Mouse (Mus musculus) limb, embryonic 13.5 days (tissue): Measurements from ENCODE around the gene Rgs19. TPM values are rescaled to one million over a fixed set of nuclear protein-coding genes. Genes with fewer than 3 reads are reported as not detected.

Experiments
- ATAC-seq: fragments of 200-750 bp; cut with Nextera tagmentation; 2 replicates; pipeline ENCODE4 v1.8.0; 2017; ENCODE audit warnings: low read depth, moderate number of reproducible peaks, moderate TSS enrichment; ENCODE audit not compliant: low FRiP score
- H3K27ac ChIP-seq: fragments of 300-500 bp; sonication (generic); 2 replicates; pipeline ENCODE4 v1.5.1; 2015; ENCODE audit warnings: inconsistent platforms, mild to moderate bottlenecking, moderate library complexity
- H3K27me3 ChIP-seq: fragments of 300-500 bp; sonication (generic); 2 replicates; pipeline ENCODE4 v1.6.1; 2015; ENCODE audit warnings: mild to moderate bottlenecking, inconsistent platforms
- H3K36me3 ChIP-seq: fragments of 300-500 bp; sonication (generic); 2 replicates; pipeline ENCODE4 v1.6.1; 2015; ENCODE audit warnings: inconsistent platforms, mild to moderate bottlenecking, moderate library complexity
- H3K4me1 ChIP-seq: fragments of 300-500 bp; sonication (generic); 2 replicates; pipeline ENCODE4 v1.6.1; 2015; ENCODE audit warnings: inconsistent platforms
- H3K4me2 ChIP-seq: fragments of 300-500 bp; sonication (generic); replicated peaks from 2 replicates; pipeline ENCODE4 v1.6.1; 2015; ENCODE audit warnings: inconsistent platforms, mild to moderate bottlenecking, moderate library complexity
- H3K4me3 ChIP-seq: fragments of 300-500 bp; sonication (generic); 2 replicates; pipeline ENCODE4 v1.5.1; 2015; ENCODE audit warnings: moderate library complexity, mild to moderate bottlenecking, inconsistent platforms
- H3K9ac ChIP-seq: fragments of 300-500 bp; sonication (generic); 2 replicates; pipeline ENCODE4 v1.6.1; 2015; ENCODE audit warnings: mild to moderate bottlenecking, inconsistent platforms
- H3K9me3 ChIP-seq: fragments of 300-500 bp; sonication (generic); 2 replicates; pipeline ENCODE4 v1.6.1; 2016; ENCODE audit warnings: inconsistent platforms
- WGBS: fragments of 180-500 bp; shearing (Covaris S2); methylation state at CpG from one replicate; pipeline ENCODE4 v1.1.7; 2015; 5-methylcytosine and 5-hydroxymethylcytosine counted together
- polyA plus RNA-seq: library from polyadenylated mRNA; unstranded; fragments of >200 nt; fragmentation: Nextera tagmentation; extraction: Ambion mirVana; gene quantifications from 2 replicates; pipeline ENCODE4 v1.2.1, GENCODE M21; 2015

Rgs19 gene
- polyA plus RNA-seq, 1 experiment from 2014 or later: 79.0 TPM

DNA sequence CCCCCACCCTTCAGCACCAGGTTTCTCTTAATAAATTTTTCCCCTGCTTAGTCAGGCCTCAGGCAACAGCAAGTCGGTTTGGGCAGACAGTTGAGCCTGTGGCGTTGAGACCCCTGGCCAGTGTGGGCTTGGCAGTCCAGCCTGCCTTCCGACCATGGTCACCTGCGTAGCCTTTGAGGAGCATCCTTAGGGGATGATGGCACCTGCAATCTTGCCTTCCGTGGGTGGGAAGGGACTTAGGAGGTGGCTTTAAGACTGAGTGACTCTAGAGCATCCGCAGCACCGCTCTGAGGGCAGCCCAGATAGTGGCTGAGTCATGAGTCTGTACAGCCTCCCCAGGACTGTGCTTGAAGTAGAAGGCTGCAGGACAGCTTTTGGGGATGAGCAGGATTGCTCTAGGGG is 13.1 kb downstream of the Rgs19 start:
- 13% methylated on average over 7 of the region's 7 CpGs for WGBS
- ATAC-seq: no peak
- H3K27ac ChIP-seq: no peak overlapping the region

DNA sequence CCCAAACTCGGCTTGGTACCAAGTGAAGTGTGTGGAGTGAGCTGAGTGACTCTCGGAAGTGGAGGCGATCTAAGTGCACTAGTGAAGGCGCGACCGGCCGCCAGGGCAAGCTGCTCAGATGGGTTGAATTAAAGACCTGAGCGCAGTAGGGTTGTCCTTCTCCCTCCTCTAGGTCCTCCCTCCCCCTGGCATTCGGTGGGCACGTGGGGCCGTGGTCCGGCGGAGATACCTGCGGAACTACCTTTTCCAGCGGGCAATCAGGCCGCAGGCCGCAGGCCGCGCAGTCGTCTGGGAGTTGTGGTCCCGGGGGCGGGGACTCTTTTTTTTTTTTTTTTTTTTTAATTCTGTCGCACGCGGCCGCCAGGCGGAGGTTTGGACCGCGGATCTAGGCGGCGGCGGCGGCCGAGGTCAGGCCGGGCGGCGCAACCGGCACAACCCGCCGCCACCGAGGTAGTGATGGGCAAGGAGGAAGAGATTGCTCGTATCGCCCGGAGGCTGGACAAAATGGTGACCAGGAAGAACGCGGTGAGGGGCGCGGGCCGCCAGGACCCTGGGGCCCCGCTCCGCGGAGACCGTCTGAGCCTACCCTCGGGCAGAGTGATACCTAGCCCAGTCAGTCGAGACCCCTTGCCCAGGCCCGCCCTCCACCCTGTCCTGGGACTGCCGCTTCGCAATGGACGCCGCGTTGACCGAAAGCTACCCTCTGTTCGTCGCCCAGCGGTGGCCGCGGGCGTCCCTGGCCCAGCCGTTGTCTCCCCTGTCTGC is 13.6 kb downstream of the Rgs19 start, which contains the start of gene Tcea2:
Gene Tcea2, plus strand, starts transcription at position 360 of the 765 bp plus-strand sequence.
- Histone ChIP-seq H3K4me2 (peak within 1 kb of the TSS; percentile 90), H3K36me3 (peaks cover 7% of the 10 kb centered on the region; the same call in 1 of the 2 replicates), H3K9me3 (no peaks in the 10 kb centered on the region), H3K27me3 (no peaks in the 10 kb centered on the region), H3K27ac (no peak within 1 kb of the TSS; the same call in 1 of the 2 replicates), H3K4me3 (peak within 1 kb of the TSS; percentile 70), H3K4me1 (peaks cover 22% of the 10 kb centered on the region), H3K9ac (peak within 1 kb of the TSS; percentile 88)
- WGBS: under 1% methylated on average over 64 of the region's 69 CpGs
- peak; percentile 55 for ATAC-seq

More for the DNA sequence above, 13.1 kb downstream of the Rgs19 start:
- H3K4me3 ChIP-seq: peak overlapping the region; percentile 70
- no peaks in the 10 kb centered on the region for H3K27me3 ChIP-seq
- H3K4me1 ChIP-seq: peaks cover 17% of the 10 kb centered on the region
- H3K9ac ChIP-seq: peak overlapping the region; percentile 88
- peak overlapping the region; percentile 90 for H3K4me2 ChIP-seq
- H3K36me3 ChIP-seq: peaks cover 13% of the 10 kb centered on the region; the same call in 1 of the 2 replicates
- H3K9me3 ChIP-seq: no peaks in the 10 kb centered on the region

DNA sequence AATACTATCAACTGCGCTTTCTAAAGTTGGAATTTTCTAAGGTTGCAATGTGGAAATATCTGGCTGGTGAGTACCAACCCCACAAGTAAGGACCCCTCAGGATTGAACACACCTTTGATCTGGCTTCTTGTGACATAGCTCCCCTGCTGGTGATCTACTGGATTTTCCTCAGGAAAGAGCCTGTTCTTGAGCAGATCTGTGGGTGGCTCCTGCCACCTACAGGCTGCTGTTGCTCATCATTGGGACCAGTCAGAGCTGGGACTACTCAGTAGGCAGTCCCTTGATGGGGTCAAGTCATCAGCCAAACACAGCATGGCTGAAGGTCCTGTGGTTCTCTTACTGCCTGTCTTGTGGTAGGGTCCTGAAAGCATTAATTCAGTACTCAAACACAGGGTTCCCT is 15.0 kb downstream of the Rgs19 start:
- 47% methylated on average over 1 of the region's 1 CpGs for WGBS
- H3K4me2 ChIP-seq: no peak overlapping the region
- no peak overlapping the region for H3K9ac ChIP-seq
- H3K27me3 ChIP-seq: peaks cover 5% of the 10 kb centered on the region; the same call in 1 of the 2 replicates
- H3K36me3 ChIP-seq: no peaks in the 10 kb centered on the region
- peak; percentile 77 for ATAC-seq
- no peak overlapping the region for H3K4me3 ChIP-seq
- H3K27ac ChIP-seq: no peak overlapping the region
- no peaks in the 10 kb centered on the region for H3K9me3 ChIP-seq
- peaks cover 29% of the 10 kb centered on the region for H3K4me1 ChIP-seq

DNA sequence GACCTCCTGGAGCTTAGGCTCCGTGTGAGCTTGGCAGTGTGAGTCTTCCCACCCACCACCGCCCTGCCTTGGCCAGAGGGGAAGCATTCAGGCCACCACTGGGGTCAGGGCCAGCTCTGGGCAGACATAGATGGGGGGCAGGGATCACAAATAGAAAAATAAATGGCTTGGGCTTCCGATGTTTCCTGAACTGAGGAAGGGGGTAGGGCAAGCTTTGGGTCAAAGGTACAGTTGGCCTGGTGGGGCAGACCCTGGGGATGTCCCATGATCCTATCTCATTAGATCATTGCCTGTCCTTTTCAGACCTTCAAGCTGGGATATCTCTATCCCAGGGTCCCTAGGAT is 16.1 kb downstream of the Rgs19 start:
- peaks cover 16% of the 10 kb centered on the region for H3K27me3 ChIP-seq
- no peaks in the 10 kb centered on the region for H3K36me3 ChIP-seq
- no peak overlapping the region for H3K4me2 ChIP-seq
- WGBS: 62% methylated on average over 3 of the region's 3 CpGs
- no peak overlapping the region for H3K9ac ChIP-seq
- ATAC-seq: no peak
- H3K27ac ChIP-seq: no peak overlapping the region
- no peaks in the 10 kb centered on the region for H3K9me3 ChIP-seq
- H3K4me1 ChIP-seq: peaks cover 34% of the 10 kb centered on the region
- no peak overlapping the region for H3K4me3 ChIP-seq

DNA sequence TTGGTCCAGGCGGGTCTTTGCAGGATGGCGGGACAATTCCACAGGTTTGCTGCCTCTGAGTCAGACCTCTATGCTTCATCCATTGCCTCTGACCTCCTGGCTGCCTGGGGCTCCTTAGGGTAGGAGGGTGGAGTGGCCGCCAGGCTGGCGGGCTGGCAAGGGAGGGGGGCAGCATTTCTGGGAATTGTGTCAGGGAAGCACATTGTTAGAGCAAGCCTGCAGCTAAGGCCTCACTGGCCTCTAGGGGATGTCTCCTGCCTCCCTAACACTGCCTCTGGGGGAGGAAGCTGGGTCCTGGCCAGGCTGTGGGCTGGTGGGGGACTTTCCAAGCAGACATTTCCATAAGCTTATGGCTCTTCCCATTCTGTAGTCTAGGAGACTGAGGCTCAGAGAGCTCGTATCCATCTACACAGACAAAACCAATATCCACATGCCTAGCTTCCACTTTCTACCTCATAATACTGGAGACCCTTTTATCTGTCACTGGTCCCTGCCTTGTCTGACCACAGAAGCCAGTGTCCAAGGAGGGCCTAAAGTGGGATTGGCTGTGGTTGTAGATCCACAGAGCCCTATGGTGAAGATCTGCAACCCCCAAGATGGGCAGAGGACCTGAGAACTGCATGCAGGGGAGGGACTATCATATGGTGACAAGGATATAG is 16.6 kb downstream of the Rgs19 start:
- H3K4me3 ChIP-seq: no peak overlapping the region
- H3K27ac ChIP-seq: no peak overlapping the region
- H3K9me3 ChIP-seq: no peaks in the 10 kb centered on the region
- no peak for ATAC-seq
- H3K36me3 ChIP-seq: no peaks in the 10 kb centered on the region
- H3K9ac ChIP-seq: no peak overlapping the region
- H3K4me2 ChIP-seq: no peak overlapping the region
- H3K4me1 ChIP-seq: peaks cover 34% of the 10 kb centered on the region
- WGBS: 65% methylated on average over 5 of the region's 5 CpGs
- H3K27me3 ChIP-seq: peaks cover 21% of the 10 kb centered on the region

DNA sequence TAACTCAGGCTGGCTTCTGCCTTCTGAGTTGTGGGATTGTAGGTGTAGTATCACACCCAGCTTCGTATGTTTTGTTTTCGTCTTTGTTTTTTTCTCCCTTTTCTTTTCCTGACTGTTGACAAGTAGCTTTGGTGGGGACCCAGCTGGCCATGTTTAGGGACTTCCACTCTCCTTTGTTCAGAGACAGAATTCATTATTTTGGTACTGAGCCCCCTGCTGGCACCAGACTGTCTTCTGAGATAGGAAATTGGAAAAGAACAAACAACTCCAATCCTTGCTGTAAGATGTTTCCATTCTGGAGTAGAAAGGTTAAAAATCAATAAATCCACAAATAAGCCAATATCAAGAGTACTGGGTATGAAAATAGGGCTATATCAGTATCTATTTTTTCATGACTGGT is 17.4 kb downstream of the Rgs19 start:
- H3K4me2 ChIP-seq: no peak overlapping the region
- 60% methylated on average over 2 of the region's 2 CpGs for WGBS
- no peak overlapping the region for H3K9ac ChIP-seq
- H3K4me1 ChIP-seq: peaks cover 37% of the 10 kb centered on the region
- H3K36me3 ChIP-seq: no peaks in the 10 kb centered on the region
- H3K9me3 ChIP-seq: no peaks in the 10 kb centered on the region
- H3K27me3 ChIP-seq: peaks cover 29% of the 10 kb centered on the region
- no peak for ATAC-seq
- peak overlapping the region; percentile 44; the same call in 1 of the 2 replicates for H3K27ac ChIP-seq
- H3K4me3 ChIP-seq: no peak overlapping the region

DNA sequence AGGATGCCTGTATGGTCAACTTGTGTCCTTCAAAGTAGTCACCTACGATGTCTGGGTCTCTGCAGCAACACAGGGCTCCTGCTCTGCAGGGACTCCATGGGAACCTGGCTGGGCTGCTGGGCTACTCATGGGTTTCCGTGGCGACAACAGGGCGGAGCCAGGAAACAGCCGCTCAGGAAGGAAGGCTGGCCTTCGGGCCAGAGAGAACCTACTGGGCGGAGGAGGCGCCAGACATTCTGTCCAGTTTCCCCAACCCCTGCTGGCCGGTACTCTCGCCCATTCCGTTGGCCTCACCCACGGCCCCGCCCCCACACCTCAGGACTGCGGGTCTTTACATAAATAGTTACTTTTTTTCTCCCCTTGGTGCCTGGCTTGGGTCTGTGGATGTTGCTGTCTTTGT is 18.3 kb downstream of the Rgs19 start:
- peaks cover 37% of the 10 kb centered on the region for H3K4me1 ChIP-seq

DNA sequence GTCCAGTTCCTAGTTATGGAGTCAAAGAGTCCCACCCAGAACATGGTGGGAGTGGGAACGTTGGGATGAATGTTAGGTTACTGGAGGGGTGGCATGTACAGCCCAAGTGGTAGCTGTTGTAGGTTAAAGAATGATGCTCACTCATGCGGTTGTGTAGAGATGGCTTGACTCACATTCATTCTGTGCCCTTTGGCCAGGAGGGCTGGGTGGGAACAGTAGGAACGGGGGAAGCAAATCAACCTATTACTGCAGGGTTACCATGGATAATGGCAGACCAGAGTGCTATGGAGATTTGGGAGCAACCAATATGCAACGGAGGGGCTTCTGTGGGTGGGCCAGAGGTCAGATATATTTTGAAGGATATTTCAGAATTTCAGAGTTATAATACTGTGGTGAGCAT is 18.8 kb downstream of the Rgs19 start:
- H3K27ac ChIP-seq: no peak overlapping the region
- H3K27me3 ChIP-seq: peaks cover 44% of the 10 kb centered on the region
- peaks cover 42% of the 10 kb centered on the region for H3K4me1 ChIP-seq
- no peaks in the 10 kb centered on the region for H3K9me3 ChIP-seq
- no peak for ATAC-seq
- 78% methylated on average over 4 of the region's 4 CpGs for WGBS
- H3K9ac ChIP-seq: no peak overlapping the region
- no peak overlapping the region for H3K4me3 ChIP-seq
- H3K4me2 ChIP-seq: no peak overlapping the region
- no peaks in the 10 kb centered on the region for H3K36me3 ChIP-seq

More for the DNA sequence above, 18.3 kb downstream of the Rgs19 start:
- H3K9ac ChIP-seq: peak overlapping the region; percentile 59
- H3K36me3 ChIP-seq: no peaks in the 10 kb centered on the region
- H3K27me3 ChIP-seq: peaks cover 38% of the 10 kb centered on the region
- 4% methylated on average over 14 of the region's 14 CpGs for WGBS
- no peaks in the 10 kb centered on the region for H3K9me3 ChIP-seq
- ATAC-seq: no peak
- H3K4me3 ChIP-seq: peak overlapping the region; percentile 22
- H3K27ac ChIP-seq: no peak overlapping the region
- peak overlapping the region; percentile 54 for H3K4me2 ChIP-seq

DNA sequence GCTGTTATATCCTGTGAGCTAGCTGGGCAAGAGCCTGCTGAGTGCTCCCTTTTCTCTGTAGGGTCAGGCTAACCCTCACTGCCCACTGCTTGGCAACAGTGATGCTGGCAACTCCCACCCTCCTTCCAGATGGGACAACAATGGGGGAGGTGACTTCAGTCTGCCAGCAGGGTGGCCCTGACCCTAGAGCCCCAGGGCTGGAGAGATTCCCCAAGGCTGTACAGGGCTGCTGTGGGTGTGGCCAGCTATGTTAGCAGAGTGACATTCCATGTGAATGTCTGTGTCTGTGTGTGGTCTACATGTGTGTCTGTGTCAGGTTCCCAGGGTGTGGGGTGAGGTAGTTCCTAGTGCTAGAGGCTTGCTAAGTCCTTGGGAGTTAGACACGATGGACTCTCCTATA is 20.3 kb downstream of the Rgs19 start:
- Histone ChIP-seq H3K27me3 (peaks cover 58% of the 10 kb centered on the region), H3K27ac (no peak overlapping the region), H3K36me3 (no peaks in the 10 kb centered on the region), H3K9me3 (no peaks in the 10 kb centered on the region), H3K9ac (no peak overlapping the region), H3K4me2 (no peak overlapping the region), H3K4me1 (peaks cover 36% of the 10 kb centered on the region), H3K4me3 (no peak overlapping the region)
- 33% methylated on average over 1 of the region's 1 CpGs for WGBS
- ATAC-seq: no peak

DNA sequence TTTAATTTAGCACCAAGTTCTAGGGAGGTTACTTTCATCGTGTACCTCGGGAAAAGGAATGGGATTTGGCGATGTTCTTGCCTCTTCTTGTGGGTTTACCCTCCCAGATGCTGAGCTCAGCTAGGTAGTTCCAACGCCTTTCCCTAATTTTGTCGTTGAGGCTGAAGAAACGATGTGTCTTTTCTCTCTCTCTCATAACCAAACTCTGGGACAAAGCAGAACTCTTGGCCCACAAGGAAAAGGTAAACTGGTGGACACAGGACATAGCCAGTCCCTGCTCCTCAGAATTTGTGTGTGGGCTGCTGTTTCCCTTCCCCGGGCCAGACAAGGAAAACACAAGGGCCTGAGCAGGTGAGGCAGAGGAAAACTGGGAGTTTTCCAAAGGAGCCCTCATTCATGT is 21.8 kb downstream of the Rgs19 start:
- Histone ChIP-seq H3K27ac (no peak overlapping the region), H3K4me1 (peaks cover 36% of the 10 kb centered on the region), H3K9me3 (no peaks in the 10 kb centered on the region), H3K4me3 (peak overlapping the region; percentile 55), H3K4me2 (peak overlapping the region; percentile 85), H3K27me3 (peaks cover 66% of the 10 kb centered on the region), H3K9ac (no peak overlapping the region), H3K36me3 (no peaks in the 10 kb centered on the region)
- no peak for ATAC-seq
- 22% methylated on average over 7 of the region's 7 CpGs for WGBS

DNA sequence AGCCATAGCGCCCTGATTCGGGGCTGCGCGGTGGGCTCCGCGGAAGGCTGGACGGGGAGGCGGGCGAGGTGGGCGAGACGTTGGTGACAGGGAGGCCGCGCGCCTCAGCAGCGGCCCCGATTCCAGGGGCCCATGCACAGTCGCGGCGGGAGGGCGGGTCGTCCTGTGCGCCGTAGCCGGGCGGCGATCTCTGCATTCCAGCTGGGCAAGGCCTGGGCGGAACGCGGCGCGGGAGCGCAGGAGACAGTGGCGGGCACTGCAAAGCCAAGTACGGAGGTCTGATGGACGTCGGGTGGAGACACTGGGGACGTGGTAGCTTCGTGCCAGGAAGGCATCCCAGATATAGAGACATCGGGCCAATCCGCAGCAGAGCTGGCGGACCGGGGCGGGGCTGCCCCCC is 22.5 kb downstream of the Rgs19 start, which contains the start of gene Sox18:
Gene Sox18, minus strand, starts transcription at position 315 of the 400 bp plus-strand sequence.
- under 1% methylated on average over 43 of the region's 43 CpGs for WGBS
- H3K27me3 ChIP-seq: peaks cover 66% of the 10 kb centered on the region

DNA sequence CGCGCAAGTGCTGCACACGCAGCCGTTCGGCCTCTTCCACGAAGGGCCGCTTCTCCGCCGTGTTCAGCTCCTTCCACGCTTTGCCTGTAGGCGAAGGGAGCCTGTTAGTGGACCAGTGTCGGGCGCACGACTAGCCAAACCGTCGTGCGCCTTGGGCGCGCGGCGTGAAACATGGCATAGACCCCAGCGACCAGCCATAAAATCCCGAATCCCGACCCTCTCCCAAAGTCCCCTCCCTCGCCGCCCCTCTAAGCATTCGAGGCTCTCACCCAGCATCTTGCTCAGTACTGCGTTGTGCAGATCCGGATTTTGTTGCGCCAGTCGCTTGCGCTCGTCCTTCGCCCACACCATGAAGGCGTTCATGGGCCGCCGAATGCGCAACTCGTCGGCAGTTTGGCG is 22.9 kb downstream of the Rgs19 start:
- Histone ChIP-seq H3K4me1 (peaks cover 36% of the 10 kb centered on the region), H3K27me3 (peaks cover 66% of the 10 kb centered on the region), H3K36me3 (no peaks in the 10 kb centered on the region), H3K4me2 (peak overlapping the region; percentile 85), H3K9me3 (no peaks in the 10 kb centered on the region), H3K27ac (no peak overlapping the region), H3K9ac (peak overlapping the region; percentile 64), H3K4me3 (peak overlapping the region; percentile 55)
- under 1% methylated on average over 41 of the region's 41 CpGs for WGBS
- no peak for ATAC-seq

More for the DNA sequence above, 22.5 kb downstream of the Rgs19 start, which contains the start of gene Sox18:
- Histone ChIP-seq H3K9me3 (no peaks in the 10 kb centered on the region), H3K4me3 (peak within 1 kb of the TSS; percentile 55), H3K36me3 (no peaks in the 10 kb centered on the region), H3K9ac (peak within 1 kb of the TSS; percentile 64), H3K4me2 (peak within 1 kb of the TSS; percentile 85), H3K27ac (no peak within 1 kb of the TSS), H3K4me1 (peaks cover 36% of the 10 kb centered on the region)
- peak; percentile 18; the same call in 1 of the 2 replicates for ATAC-seq
